Mouse (Mus musculus) neural tube, embryonic 12.5 days (tissue): ENCODE results near the gene Chek1. TPM values are rescaled to one million over a fixed set of nuclear protein-coding genes. Genes with fewer than 3 reads are reported as not detected.

ENCODE experiments used
- ATAC-seq: fragments of 200-750 bp; cut with Nextera tagmentation; 2 replicates; pipeline ENCODE4 v1.8.0; 2017; ENCODE audit warnings: low read depth, mild to moderate bottlenecking, moderate TSS enrichment, moderate library complexity; ENCODE audit not compliant: low FRiP score
- H3K27ac ChIP-seq: fragments of 300-500 bp; sonication (generic); 2 replicates; pipeline ENCODE4 v1.5.1; 2016
- H3K27me3 ChIP-seq: fragments of 300-500 bp; sonication (generic); replicated peaks from 2 replicates; pipeline ENCODE4 v1.6.1; 2016; ENCODE audit warnings: mild to moderate bottlenecking
- H3K36me3 ChIP-seq: fragments of 300-500 bp; sonication (generic); 2 replicates; pipeline ENCODE4 v1.6.1; 2016; ENCODE audit warnings: mild to moderate bottlenecking
- H3K4me1 ChIP-seq: fragments of 300-500 bp; sonication (generic); 2 replicates; pipeline ENCODE4 v1.6.1; 2016
- H3K4me2 ChIP-seq: fragments of 300-500 bp; sonication (generic); replicated peaks from 2 replicates; pipeline ENCODE4 v1.6.1; 2016; ENCODE audit warnings: mild to moderate bottlenecking
- H3K4me3 ChIP-seq: fragments of 300-500 bp; sonication (generic); 2 replicates; pipeline ENCODE4 v1.5.1; 2016
- H3K9ac ChIP-seq: fragments of 300-500 bp; sonication (generic); 2 replicates; pipeline ENCODE4 v1.6.1; 2016; ENCODE audit warnings: mild to moderate bottlenecking
- H3K9me3 ChIP-seq: fragments of 300-500 bp; sonication (generic); 2 replicates; pipeline ENCODE4 v1.6.1; 2016; ENCODE audit warnings: mild to moderate bottlenecking
- WGBS: fragments of 180-500 bp; shearing (Covaris S2); methylation state at CpG from one replicate; pipeline ENCODE4 v1.1.7; 2016; 5-methylcytosine and 5-hydroxymethylcytosine counted together
- polyA plus RNA-seq: library from polyadenylated mRNA; unstranded; fragments of >200 nt; fragmentation: Nextera tagmentation; extraction: Ambion mirVana; gene quantifications from 2 replicates; pipeline ENCODE4 v1.2.1, GENCODE M21; 2016

Chek1 gene
- polyA plus RNA-seq = 27.2 and 30.1 TPM in 2 replicates

- ATAC-seq = no peak
- H3K9me3 ChIP-seq = no peaks in the 10 kb centered on the region
- H3K4me3 ChIP-seq = peak within 1 kb of the TSS; percentile 67
- peaks cover 12% of the 10 kb centered on the region for H3K4me1 ChIP-seq
- H3K4me2 ChIP-seq = peak within 1 kb of the TSS; percentile 98
- peak within 1 kb of the TSS; percentile 64; the same call in 1 of the 2 replicates for H3K27ac ChIP-seq
- no peaks in the 10 kb centered on the region for H3K27me3 ChIP-seq
- H3K36me3 ChIP-seq = peaks cover 4% of the 10 kb centered on the region; the same call in 1 of the 2 replicates
- 7% methylated on average over 12 of the region's 12 CpGs for WGBS
- peak within 1 kb of the TSS; percentile 60 for H3K9ac ChIP-seq
Measured at GRCm38 (mm10) chr9:36727034-36727755, at the start of gene Chek1. TSS of gene Chek1 (minus strand) at chr9:36727065.

- H3K27ac ChIP-seq = no peak overlapping the region
- no peak overlapping the region for H3K4me3 ChIP-seq
- H3K4me1 ChIP-seq = peaks cover 16% of the 10 kb centered on the region; the same call in 1 of the 2 replicates
- H3K9me3 ChIP-seq = no peaks in the 10 kb centered on the region
- H3K27me3 ChIP-seq = no peaks in the 10 kb centered on the region
- H3K36me3 ChIP-seq = peaks cover 2% of the 10 kb centered on the region
- whole genome bisulfite sequencing = 89% methylated on average over 1 of the region's 1 CpGs
- H3K4me2 ChIP-seq = peak overlapping the region; percentile 76
- H3K9ac ChIP-seq = no peak overlapping the region
- ATAC-seq = no peak
Measured at GRCm38 (mm10) chr9:36769048-36769413, 42.2 kb upstream of the Chek1 start.

GRCm38 (mm10) chr9:36768156-36769047 lies 41.5 kb upstream of the Chek1 start:
- Histone ChIP-seq H3K4me2 (peak overlapping the region; percentile 76), H3K9ac (peak overlapping the region; percentile 77), H3K9me3 (no peaks in the 10 kb centered on the region), H3K36me3 (peaks cover 7% of the 10 kb centered on the region), H3K4me1 (peaks cover 16% of the 10 kb centered on the region; the same call in 1 of the 2 replicates), H3K4me3 (peak overlapping the region; percentile 96), H3K27me3 (no peaks in the 10 kb centered on the region), H3K27ac (peak overlapping the region; percentile 50; the same call in 1 of the 2 replicates)
- ATAC-seq = peak; percentile 27
- WGBS = 14% methylated on average over 25 of the region's 25 CpGs

- WGBS = under 1% methylated on average over 60 of the region's 60 CpGs
- H3K27ac ChIP-seq = peak within 1 kb of the TSS; percentile 50; the same call in 1 of the 2 replicates
- ATAC-seq = peak; percentile 100
- peaks cover 15% of the 10 kb centered on the region for H3K36me3 ChIP-seq
- no peaks in the 10 kb centered on the region for H3K27me3 ChIP-seq
- H3K4me1 ChIP-seq = peaks cover 16% of the 10 kb centered on the region; the same call in 1 of the 2 replicates
- H3K9me3 ChIP-seq = no peaks in the 10 kb centered on the region
- H3K9ac ChIP-seq = peak within 1 kb of the TSS; percentile 85
- H3K4me3 ChIP-seq = peak within 1 kb of the TSS; percentile 96
- H3K4me2 ChIP-seq = peak within 1 kb of the TSS; percentile 91
Measured at GRCm38 (mm10) chr9:36767203-36768143, 40.6 kb upstream of the Chek1 start, which contains the start of gene Stt3a. TSS of gene Stt3a (minus strand) at chr9:36767679.

GRCm38 (mm10) chr9:36764378-36764777 lies 37.5 kb upstream of the Chek1 start:
- H3K4me1 ChIP-seq = peaks cover 16% of the 10 kb centered on the region; the same call in 1 of the 2 replicates
- no peak overlapping the region for H3K4me2 ChIP-seq
- H3K4me3 ChIP-seq = no peak overlapping the region
- no peak for ATAC-seq
- H3K36me3 ChIP-seq = peaks cover 28% of the 10 kb centered on the region
- WGBS = 97% methylated on average over 1 of the region's 1 CpGs
- no peaks in the 10 kb centered on the region for H3K9me3 ChIP-seq
- H3K9ac ChIP-seq = no peak overlapping the region
- no peak overlapping the region for H3K27ac ChIP-seq
- no peaks in the 10 kb centered on the region for H3K27me3 ChIP-seq

GRCm38 (mm10) chr9:36726131-36727033 lies 483 bp downstream of the Chek1 start:
- Histone ChIP-seq H3K27ac (peak overlapping the region; percentile 64; the same call in 1 of the 2 replicates), H3K4me3 (peak overlapping the region; percentile 67), H3K4me2 (peak overlapping the region; percentile 98), H3K4me1 (peaks cover 12% of the 10 kb centered on the region), H3K27me3 (no peaks in the 10 kb centered on the region), H3K36me3 (peaks cover 12% of the 10 kb centered on the region), H3K9ac (peak overlapping the region; percentile 60), H3K9me3 (no peaks in the 10 kb centered on the region)
- peak; percentile 95 for ATAC-seq
- under 1% methylated on average over 53 of the region's 53 CpGs for WGBS

GRCm38 (mm10) chr9:36716624-36717023 lies 10.2 kb downstream of the Chek1 start:
- Histone ChIP-seq H3K4me1 (no peaks in the 10 kb centered on the region), H3K27me3 (no peaks in the 10 kb centered on the region), H3K9me3 (no peaks in the 10 kb centered on the region), H3K4me3 (no peak overlapping the region), H3K9ac (no peak overlapping the region), H3K36me3 (peaks cover 26% of the 10 kb centered on the region), H3K4me2 (no peak overlapping the region), H3K27ac (no peak overlapping the region)
- 87% methylated on average over 3 of the region's 3 CpGs for WGBS
- ATAC-seq = no peak

GRCm38 (mm10) chr9:36707304-36707703 lies 19.6 kb downstream of the Chek1 start:
- Histone ChIP-seq H3K9me3 (no peaks in the 10 kb centered on the region), H3K9ac (no peak overlapping the region), H3K4me2 (no peak overlapping the region), H3K36me3 (peaks cover 5% of the 10 kb centered on the region), H3K27me3 (no peaks in the 10 kb centered on the region), H3K27ac (no peak overlapping the region), H3K4me1 (no peaks in the 10 kb centered on the region), H3K4me3 (no peak overlapping the region)
- WGBS = 93% methylated on average over 6 of the region's 6 CpGs
- no peak for ATAC-seq

GRCm38 (mm10) chr9:36705923-36706322 lies 20.9 kb downstream of the Chek1 start:
- H3K4me2 ChIP-seq = no peak overlapping the region
- no peak overlapping the region for H3K4me3 ChIP-seq
- H3K27me3 ChIP-seq = no peaks in the 10 kb centered on the region
- H3K9me3 ChIP-seq = no peaks in the 10 kb centered on the region
- H3K9ac ChIP-seq = no peak overlapping the region
- ATAC-seq = no peak
- 88% methylated on average over 3 of the region's 3 CpGs for WGBS
- H3K27ac ChIP-seq = no peak overlapping the region
- peaks cover 5% of the 10 kb centered on the region for H3K36me3 ChIP-seq
- no peaks in the 10 kb centered on the region for H3K4me1 ChIP-seq

- no peak overlapping the region for H3K27ac ChIP-seq
- H3K36me3 ChIP-seq = no peaks in the 10 kb centered on the region
- H3K4me3 ChIP-seq = no peak overlapping the region
- H3K9ac ChIP-seq = no peak overlapping the region
- WGBS = 90% methylated on average over 10 of the region's 10 CpGs
- no peaks in the 10 kb centered on the region for H3K27me3 ChIP-seq
- no peaks in the 10 kb centered on the region for H3K4me1 ChIP-seq
- ATAC-seq = no peak
- no peaks in the 10 kb centered on the region for H3K9me3 ChIP-seq
- H3K4me2 ChIP-seq = no peak overlapping the region
Measured at GRCm38 (mm10) chr9:36694276-36694675, 32.6 kb downstream of the Chek1 start.
